Mouse (Mus musculus) liver, postnatal 0 days (tissue): ENCODE results near the gene Cpne5. TPM values are rescaled to one million over a fixed set of nuclear protein-coding genes. Genes with fewer than 3 reads are reported as not detected.
"Not testable (repeated sequence)": the region's sequence is repeated elsewhere in the genome, so short reads cannot be mapped to it uniquely, and the experiment has no call there.

Experiments
- ATAC-seq: fragments of 200-750 bp; cut with Nextera tagmentation; 2 replicates; pipeline ENCODE4 v1.8.0; 2017; ENCODE audit warnings: mild to moderate bottlenecking, moderate library complexity
- DNase-seq: peaks from one replicate; pipeline ENCODE4 v3.0.0-alpha.2; 2016
- H3K27ac ChIP-seq: fragments of 300-500 bp; sonication (generic); 2 replicates; pipeline ENCODE4 v1.5.1; 2014; ENCODE audit warnings: antibody characterized with exemption, moderate library complexity, mild to moderate bottlenecking, low read depth
- H3K27me3 ChIP-seq: fragments of 300-500 bp; sonication (generic); 2 replicates; pipeline ENCODE4 v1.6.1; 2014; ENCODE audit warnings: low read length, control low read depth, mixed read lengths; ENCODE audit not compliant: insufficient read depth
- H3K36me3 ChIP-seq: fragments of 300-500 bp; sonication (generic); replicated peaks from 2 replicates; pipeline ENCODE4 v1.6.1; 2014; ENCODE audit warnings: mild to moderate bottlenecking, control low read depth, low read length, moderate library complexity, mixed read lengths; ENCODE audit not compliant: insufficient read depth
- H3K4me1 ChIP-seq: fragments of 300-500 bp; sonication (generic); 2 replicates; pipeline ENCODE4 v1.6.1; 2014; ENCODE audit warnings: antibody characterized with exemption, mild to moderate bottlenecking, control low read depth; ENCODE audit not compliant: insufficient read depth
- H3K4me2 ChIP-seq: fragments of 300-500 bp; sonication (generic); 2 replicates; pipeline ENCODE4 v1.6.1; 2014; ENCODE audit warnings: low read depth, mild to moderate bottlenecking, low read length, moderate library complexity, mixed read lengths
- H3K4me3 ChIP-seq: fragments of 300-500 bp; sonication (generic); 2 replicates; pipeline ENCODE4 v1.5.1; 2014; ENCODE audit warnings: low read depth, low read length
- H3K9ac ChIP-seq: fragments of 300-500 bp; sonication (generic); replicated peaks from 2 replicates; pipeline ENCODE4 v1.6.1; 2014; ENCODE audit warnings: mild to moderate bottlenecking, moderate library complexity
- H3K9me3 ChIP-seq: fragments of 300-500 bp; sonication (generic); 2 replicates; pipeline ENCODE4 v1.6.1; 2016; ENCODE audit warnings: mild to moderate bottlenecking, control low read depth, low read length, mixed read lengths
- CTCF ChIP-seq: sonication (generic); IDR thresholded peaks from 2 replicates; pipeline ENCODE4 v1.5.1; 2016; ENCODE audit warnings: antibody characterized with exemption, low read depth
- EP300 ChIP-seq: IDR thresholded peaks from 2 replicates; pipeline ENCODE4 v1.6.1; 2016; ENCODE audit warnings: antibody characterized with exemption, low read depth, mild to moderate bottlenecking
- WGBS: fragments of 180-500 bp; shearing (Covaris S2); extraction: QIAGEN DNeasy Blood & Tissue Kit; methylation state at CpG from one replicate; pipeline ENCODE4 v1.1.7; 2014; ENCODE audit not compliant: insufficient replicate concordance; 5-methylcytosine and 5-hydroxymethylcytosine counted together
- polyA plus RNA-seq: library from polyadenylated mRNA; unstranded; fragments of >200 nt; fragmentation: Nextera tagmentation; extraction: Ambion mirVana; gene quantifications from 2 replicates; pipeline ENCODE4 v1.2.1, GENCODE M21; 2015

Gene Cpne5
- polyA plus RNA-seq, 1 experiment from 2014 or later, result 0.46 TPM

GRCm38 (mm10) chr17:29253236-29253635 lies 15.3 kb upstream of the Cpne5 start:
- H3K4me2 ChIP-seq, result no peak overlapping the region
- TF ChIP-seq CTCF, result no peak
- TF ChIP-seq EP300, result no peak
- H3K27me3 ChIP-seq, result no peaks in the 10 kb centered on the region
- no peak overlapping the region for H3K9ac ChIP-seq
- peaks cover 43% of the 10 kb centered on the region for H3K4me1 ChIP-seq
- H3K4me3 ChIP-seq, result no peak overlapping the region
- H3K27ac ChIP-seq, result peak overlapping the region; percentile 89
- H3K9me3 ChIP-seq, result no peaks in the 10 kb centered on the region
- ATAC-seq (no peak), DNase-seq (no peak)
- WGBS, result 62% methylated on average over 2 of the region's 2 CpGs
- peaks cover 50% of the 10 kb centered on the region for H3K36me3 ChIP-seq

DNA sequence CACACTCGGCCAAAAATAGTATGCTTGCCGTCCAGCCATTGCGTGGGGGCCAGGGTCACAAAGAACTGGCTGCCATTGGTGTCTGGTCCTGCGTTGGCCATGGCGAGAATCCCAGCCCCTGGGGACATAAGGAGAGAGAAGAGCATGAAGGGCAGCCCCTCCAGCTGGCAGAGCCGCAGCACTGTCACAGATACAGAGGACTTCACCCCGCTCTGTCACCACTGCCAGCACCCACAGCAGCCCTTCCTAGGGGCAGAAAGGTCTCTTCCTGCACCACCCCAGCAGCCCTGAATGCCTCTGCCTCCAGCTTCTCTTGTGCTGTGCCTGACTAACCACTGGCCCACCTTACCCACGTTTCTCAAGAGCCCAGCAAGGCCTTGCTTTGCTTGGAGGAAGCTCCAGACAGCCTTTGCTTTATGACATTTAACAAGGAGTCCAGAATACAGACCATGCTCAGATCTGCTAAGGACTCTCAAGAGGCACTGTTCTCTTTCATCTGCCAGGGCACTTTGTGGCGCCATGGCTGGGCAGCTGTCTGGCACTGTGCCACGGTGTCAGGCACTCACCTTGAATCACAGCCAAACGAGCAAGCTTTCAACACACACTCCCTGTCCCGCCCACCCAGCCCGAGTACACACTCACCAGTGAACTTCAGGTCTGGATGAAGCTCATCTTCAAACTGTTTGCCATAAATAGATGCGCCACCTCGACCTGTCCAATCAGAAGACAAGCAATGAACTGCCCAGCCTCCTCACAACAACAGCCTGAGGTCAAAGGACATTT lies 13.8 kb upstream of the Cpne5 start:
- H3K27me3 ChIP-seq, result no peaks in the 10 kb centered on the region
- H3K4me2 ChIP-seq, result no peak overlapping the region
- no peak overlapping the region for H3K4me3 ChIP-seq
- H3K27ac ChIP-seq, result peak overlapping the region; percentile 89
- peak; percentile 84 for DNase-seq
- H3K4me1 ChIP-seq, result peaks cover 30% of the 10 kb centered on the region
- ATAC-seq, result peak; percentile 93
- H3K9ac ChIP-seq, result 0 out of 2 replicates have a peak overlapping the region, but pooled peaks have one; percentile 16
- TF ChIP-seq CTCF (no peak), EP300 (0 out of 2 replicates have a peak, but pooled peaks have one; percentile 51)
- no peaks in the 10 kb centered on the region for H3K9me3 ChIP-seq
- WGBS, result 70% methylated on average over 15 of the region's 15 CpGs
- H3K36me3 ChIP-seq, result peaks cover 37% of the 10 kb centered on the region

- not testable (repeated sequence) for ATAC-seq, H3K27ac ChIP-seq, H3K27me3 ChIP-seq, H3K4me2 ChIP-seq, H3K9me3 ChIP-seq, H3K4me3 ChIP-seq, H3K9ac ChIP-seq, DNase-seq
- Histone ChIP-seq H3K36me3 (peaks cover 36% of the 10 kb centered on the region), H3K4me1 (peaks cover 28% of the 10 kb centered on the region)
- 84% methylated on average over 14 of the region's 14 CpGs for WGBS
These were observed 13.0 kb upstream of the Cpne5 start for GRCm38 (mm10) chr17:29251006-29251405.

DNA sequence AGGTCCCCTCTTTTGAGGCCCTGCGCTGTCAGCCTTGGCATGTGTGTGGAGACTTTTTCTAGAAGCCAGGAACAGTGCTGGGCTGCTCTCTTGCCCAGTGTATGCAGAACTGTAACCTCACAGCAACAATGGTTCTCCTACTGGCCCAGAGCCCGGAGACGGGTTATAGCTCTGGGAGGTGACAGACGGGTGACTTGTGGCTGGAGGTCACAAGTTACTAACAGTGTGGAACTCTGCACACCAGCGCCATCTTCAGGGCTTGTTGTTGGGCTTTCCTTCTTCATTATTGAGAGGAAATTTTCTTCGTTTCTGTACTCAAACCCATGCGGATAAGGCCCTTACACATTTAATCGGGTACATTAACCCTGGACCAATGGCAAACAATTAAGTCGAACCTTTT lies 11.5 kb upstream of the Cpne5 start:
- Histone ChIP-seq H3K9me3 (no peaks in the 10 kb centered on the region), H3K4me3 (no peak overlapping the region), H3K4me1 (peaks cover 23% of the 10 kb centered on the region), H3K27ac (peak overlapping the region; percentile 11; the same call in 1 of the 2 replicates), H3K36me3 (peaks cover 34% of the 10 kb centered on the region), H3K27me3 (no peaks in the 10 kb centered on the region), H3K9ac (no peak overlapping the region), H3K4me2 (no peak overlapping the region)
- 54% methylated on average over 9 of the region's 9 CpGs for WGBS
- DNase-seq, result peak; percentile 70
- TF ChIP-seq EP300 (no peak), CTCF (peak; percentile 58)
- ATAC-seq, result no peak

DNA sequence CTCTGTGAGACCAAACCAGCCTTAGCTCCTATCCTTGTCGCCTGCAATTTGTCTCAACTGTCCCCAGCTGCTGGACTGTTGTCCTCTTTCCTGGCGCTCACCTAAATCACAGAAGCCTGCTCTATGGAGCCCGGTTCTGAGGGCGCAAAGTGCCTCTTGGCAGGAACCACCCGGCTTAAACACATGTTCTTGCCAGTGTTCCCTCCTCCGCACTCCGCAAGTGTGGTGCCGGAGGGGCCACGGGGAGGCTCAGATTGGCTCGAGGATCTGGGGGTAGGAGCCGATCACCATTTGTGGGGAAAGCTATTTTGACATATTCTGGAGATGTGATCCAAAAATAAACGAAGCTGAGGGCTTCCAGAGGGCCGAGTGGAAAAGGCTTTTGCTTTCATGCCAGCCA lies 9.9 kb upstream of the Cpne5 start:
- Histone ChIP-seq H3K4me3 (no peak overlapping the region), H3K27me3 (no peaks in the 10 kb centered on the region), H3K36me3 (peaks cover 27% of the 10 kb centered on the region), H3K9me3 (no peaks in the 10 kb centered on the region), H3K9ac (no peak overlapping the region), H3K27ac (no peak overlapping the region), H3K4me1 (peaks cover 12% of the 10 kb centered on the region), H3K4me2 (no peak overlapping the region)
- no peak for TF ChIP-seq EP300
- TF ChIP-seq CTCF, result no peak
- DNase-seq (no peak), ATAC-seq (no peak)
- 81% methylated on average over 13 of the region's 13 CpGs for WGBS

- DNase-seq, result no peak
- Histone ChIP-seq H3K36me3 (peaks cover 18% of the 10 kb centered on the region), H3K9me3 (no peaks in the 10 kb centered on the region), H3K4me1 (peaks cover 7% of the 10 kb centered on the region), H3K27ac (no peak overlapping the region), H3K9ac (no peak overlapping the region), H3K4me3 (no peak overlapping the region), H3K27me3 (no peaks in the 10 kb centered on the region), H3K4me2 (no peak overlapping the region)
- 43% methylated on average over 5 of the region's 5 CpGs for WGBS
- peak; percentile 48 for ATAC-seq
- peak; percentile 91 for TF ChIP-seq CTCF
- no peak for TF ChIP-seq EP300
These were observed 8.6 kb upstream of the Cpne5 start for GRCm38 (mm10) chr17:29246602-29247001.

DNA sequence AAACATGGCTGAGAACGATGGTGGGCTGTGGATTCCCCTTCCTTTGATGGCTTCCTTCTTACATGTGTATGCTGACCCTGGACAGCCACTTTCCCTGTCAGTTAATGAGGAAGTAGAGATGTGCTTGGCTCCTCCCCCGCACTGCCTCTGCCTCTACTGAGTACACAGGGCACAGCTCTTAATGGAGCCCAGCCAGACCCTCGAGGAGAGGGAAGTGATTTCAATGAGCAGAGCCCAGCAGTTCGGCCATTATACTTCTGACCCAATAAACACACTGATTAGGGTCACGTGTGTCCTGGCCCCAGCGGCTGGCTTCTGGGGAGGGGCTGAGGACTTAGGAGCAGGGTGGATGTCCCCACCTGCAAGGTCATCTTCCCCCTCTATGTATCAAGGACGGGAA lies 7.8 kb upstream of the Cpne5 start:
- Histone ChIP-seq H3K27ac (no peak overlapping the region), H3K9ac (no peak overlapping the region), H3K36me3 (peaks cover 10% of the 10 kb centered on the region), H3K27me3 (no peaks in the 10 kb centered on the region), H3K9me3 (no peaks in the 10 kb centered on the region), H3K4me3 (no peak overlapping the region), H3K4me1 (peaks cover 3% of the 10 kb centered on the region), H3K4me2 (no peak overlapping the region)
- DNase-seq (no peak), ATAC-seq (no peak)
- WGBS, result 23% methylated on average over 7 of the region's 7 CpGs
- TF ChIP-seq EP300 (no peak), CTCF (no peak)
